Mouse (Mus musculus) gonadal fat pad, adult 2 months (tissue): ENCODE measurements around the gene Gcnt4. TPM values are rescaled to one million over a fixed set of nuclear protein-coding genes. Genes with fewer than 3 reads are reported as not detected.

Source experiments
- DNase-seq: peaks from one replicate; pipeline ENCODE4 v3.0.0-alpha.2; 2012; ENCODE audit warnings: low read depth
- polyA plus RNA-seq: library from polyadenylated mRNA; depleted of rRNA; stranded (reverse); fragments of >200 nt; gene quantifications from 2 replicates; pipeline ENCODE4 v1.2.3, GENCODE M21; 2012

Gcnt4 gene
- polyA plus RNA-seq, 1 experiment, result 25.9 TPM

GRCm38 (mm10) chr13:96947722-96948121 is 23.2 kb downstream of the Gcnt4 start:
- peak; percentile 65 for DNase-seq

- no peak for DNase-seq
Measured at GRCm38 (mm10) chr13:96951880-96952279, 27.4 kb downstream of the Gcnt4 start.

DNA sequence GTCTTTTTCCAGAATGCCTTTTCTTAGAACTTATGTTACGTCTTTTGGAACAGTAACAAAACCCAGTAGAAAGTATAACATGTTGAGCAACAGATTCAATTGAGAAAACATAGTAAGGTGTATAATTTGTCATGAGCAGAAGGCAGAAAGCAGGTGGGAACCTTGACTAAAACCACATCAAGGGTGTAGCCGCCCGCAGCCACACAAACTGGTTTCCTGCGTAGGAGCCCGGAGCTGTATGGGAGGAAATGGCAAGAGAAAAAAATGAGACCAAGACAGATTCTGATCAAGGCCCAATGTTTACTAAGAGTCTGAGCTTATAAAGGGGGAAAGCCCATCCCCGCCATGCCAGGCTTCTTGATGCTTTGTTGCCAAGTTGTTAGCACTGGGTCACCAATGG is 32.0 kb downstream of the Gcnt4 start:
- DNase-seq, result no peak

DNA sequence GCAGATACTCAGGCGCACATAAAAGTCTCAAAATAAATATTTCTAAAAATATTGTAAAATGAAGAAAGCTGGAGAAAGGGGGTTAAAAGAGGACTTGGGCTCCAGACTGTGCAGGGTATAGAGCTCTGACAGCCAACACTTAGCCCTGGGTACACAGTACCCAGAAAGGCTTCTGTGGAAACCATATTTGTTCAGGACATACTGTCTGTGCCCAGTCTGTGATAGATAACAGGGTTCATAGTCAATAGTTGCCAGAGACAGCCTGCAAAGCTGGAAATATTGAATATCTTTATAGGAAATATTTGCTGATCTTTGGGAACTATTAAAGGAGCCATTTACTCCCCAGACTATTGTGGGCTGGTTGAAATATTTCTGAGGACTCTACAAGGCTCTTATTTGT is 35.5 kb downstream of the Gcnt4 start:
- DNase-seq, result no peak

DNA sequence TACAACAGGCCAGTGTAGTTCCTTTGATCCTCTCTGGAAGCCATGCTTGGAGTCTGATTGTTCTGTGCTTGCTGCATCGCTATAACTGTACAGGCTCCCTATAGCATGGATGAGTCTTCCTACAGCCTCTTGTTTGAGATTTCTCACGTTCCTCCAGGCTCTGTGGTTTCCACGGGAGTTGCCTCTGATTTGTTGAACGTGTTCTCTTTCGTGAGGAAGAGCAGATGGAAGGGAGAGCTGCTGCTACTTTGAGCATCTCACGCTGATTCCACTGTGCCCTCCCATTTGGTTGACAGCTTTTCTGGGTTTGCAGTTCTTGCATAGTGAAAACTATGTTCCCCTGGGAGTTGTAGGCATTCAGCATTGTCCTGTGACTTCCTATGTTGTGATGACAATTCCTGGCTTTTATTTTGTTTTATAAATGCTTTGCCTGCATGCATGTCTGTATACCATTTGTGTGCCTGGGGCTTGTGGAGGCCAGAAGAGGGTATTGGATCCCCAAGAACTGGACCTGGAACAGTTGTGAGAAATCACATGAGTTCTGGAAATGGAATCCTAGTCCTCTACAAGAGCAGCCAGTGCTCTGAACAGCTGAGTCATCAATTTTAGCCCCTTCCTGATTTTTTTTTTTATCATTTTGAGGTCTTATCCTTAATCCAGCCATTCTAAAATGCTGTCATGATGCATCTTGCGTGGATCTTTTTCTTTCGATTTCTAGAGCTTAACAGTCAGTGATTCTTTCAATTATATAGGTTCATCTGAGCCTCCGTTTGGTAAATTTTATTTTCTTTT is 37.1 kb downstream of the Gcnt4 start:
- DNase-seq, result no peak

- DNase-seq, result no peak
Measured at GRCm38 (mm10) chr13:96962801-96963200, 38.3 kb downstream of the Gcnt4 start.

- no peak for DNase-seq
Measured at GRCm38 (mm10) chr13:96964981-96965380, 40.5 kb downstream of the Gcnt4 start.

DNA sequence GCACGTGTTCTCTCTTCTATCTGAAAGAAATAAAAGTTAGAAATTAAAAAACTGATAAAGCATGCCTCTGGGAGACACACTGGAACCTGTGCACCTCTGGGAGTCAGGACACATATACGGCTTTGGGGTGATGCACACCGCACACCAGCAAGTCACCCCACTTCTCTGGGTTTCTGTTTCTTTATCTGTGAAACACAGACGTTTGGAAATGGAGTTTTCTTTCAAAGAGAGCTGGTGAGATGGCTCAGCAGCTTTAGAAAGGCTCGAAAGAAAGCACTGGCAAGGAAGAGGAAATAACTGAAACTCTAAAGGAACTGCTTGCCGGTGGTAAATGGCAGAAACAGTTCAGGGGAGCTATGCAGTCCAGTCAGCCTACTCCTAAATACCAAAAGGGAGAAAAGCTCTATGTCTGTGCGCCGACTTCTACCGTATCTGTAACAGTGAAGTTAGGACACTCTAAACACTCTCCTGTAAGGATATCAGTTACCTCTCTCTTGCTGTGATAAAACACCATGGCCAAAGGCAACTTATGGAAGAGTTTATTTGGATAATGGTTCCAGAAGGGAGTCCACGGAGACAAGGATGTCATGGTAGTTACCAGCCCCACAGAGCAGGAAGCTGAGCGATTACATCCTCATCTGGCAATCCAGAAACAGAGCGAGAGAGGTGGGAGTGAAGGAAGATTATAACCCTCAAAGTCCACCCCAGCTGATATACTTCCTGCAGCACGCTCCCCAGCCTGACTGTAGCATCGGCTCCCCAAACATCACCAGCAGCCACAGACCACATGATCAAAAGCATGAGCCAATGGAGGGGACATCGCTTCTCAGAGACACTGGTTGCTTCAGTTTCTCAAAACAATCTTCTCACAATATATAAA is 42.0 kb downstream of the Gcnt4 start:
- no peak for DNase-seq

DNA sequence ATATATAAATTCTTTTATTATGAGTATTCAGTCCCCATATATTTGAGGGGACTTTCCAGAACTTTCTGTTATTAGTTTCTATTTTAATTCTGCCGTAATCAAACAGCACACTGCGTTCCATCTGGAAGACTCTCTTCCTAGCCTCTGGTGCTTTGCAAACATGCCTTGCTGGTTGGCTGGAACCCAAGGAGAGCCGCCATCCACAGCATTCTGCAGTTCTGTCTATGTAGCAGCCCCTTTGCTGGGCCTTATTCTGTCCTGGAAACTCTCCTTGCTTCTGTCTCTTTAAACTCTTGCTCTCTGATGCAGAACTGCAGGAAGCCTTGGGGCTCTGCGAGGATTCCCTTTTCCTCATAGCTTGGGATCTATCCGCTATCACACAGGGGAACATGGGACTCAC is 42.6 kb downstream of the Gcnt4 start:
- DNase-seq, result no peak

GRCm38 (mm10) chr13:96967822-96968221 is 43.3 kb downstream of the Gcnt4 start:
- DNase-seq, result no peak

- no peak for DNase-seq
Measured at GRCm38 (mm10) chr13:96971076-96971475, 46.6 kb downstream of the Gcnt4 start.

- no peak for DNase-seq
Measured at GRCm38 (mm10) chr13:96971861-96972282, 47.4 kb downstream of the Gcnt4 start.

DNA sequence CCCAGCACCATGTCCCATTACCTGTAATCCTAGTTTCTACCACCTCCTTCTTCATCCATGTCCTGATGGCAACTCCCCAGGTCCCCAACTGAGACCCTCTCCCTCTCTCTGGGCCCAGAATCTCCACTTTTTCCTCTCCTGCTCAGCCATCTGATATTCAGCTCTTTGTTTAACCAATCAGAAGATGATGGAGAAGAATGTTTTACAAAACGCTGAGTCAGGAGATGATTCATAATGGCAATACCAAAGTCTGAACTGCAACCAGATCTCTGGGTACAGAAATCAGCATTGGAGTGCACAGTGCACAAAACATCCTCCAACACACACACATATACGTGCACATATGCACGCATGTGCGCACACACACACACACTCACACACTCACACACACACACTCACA is 48.8 kb downstream of the Gcnt4 start:
- DNase-seq, result no peak

GRCm38 (mm10) chr13:96976986-96977595 is 52.6 kb downstream of the Gcnt4 start:
- no peak for DNase-seq

DNA sequence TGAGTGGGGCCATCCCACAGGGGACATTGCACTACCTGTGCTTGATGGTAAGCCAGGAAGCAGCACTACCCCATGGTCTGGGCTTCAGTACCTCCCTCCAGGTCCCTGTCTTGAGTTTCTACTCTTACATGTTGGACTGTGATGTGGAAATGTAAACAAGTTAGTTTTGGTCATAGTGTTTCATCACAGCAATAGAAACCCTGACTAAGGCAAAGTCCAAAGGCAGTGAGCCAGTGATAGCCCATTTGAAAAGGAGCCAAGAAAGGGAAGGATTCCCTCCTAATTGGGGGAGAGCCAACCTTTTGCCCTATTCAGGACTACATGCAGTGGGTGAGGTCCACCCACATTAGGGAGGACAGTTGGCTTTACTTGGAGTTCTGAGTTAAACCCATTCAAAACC is 56.1 kb downstream of the Gcnt4 start:
- DNase-seq, result no peak

DNA sequence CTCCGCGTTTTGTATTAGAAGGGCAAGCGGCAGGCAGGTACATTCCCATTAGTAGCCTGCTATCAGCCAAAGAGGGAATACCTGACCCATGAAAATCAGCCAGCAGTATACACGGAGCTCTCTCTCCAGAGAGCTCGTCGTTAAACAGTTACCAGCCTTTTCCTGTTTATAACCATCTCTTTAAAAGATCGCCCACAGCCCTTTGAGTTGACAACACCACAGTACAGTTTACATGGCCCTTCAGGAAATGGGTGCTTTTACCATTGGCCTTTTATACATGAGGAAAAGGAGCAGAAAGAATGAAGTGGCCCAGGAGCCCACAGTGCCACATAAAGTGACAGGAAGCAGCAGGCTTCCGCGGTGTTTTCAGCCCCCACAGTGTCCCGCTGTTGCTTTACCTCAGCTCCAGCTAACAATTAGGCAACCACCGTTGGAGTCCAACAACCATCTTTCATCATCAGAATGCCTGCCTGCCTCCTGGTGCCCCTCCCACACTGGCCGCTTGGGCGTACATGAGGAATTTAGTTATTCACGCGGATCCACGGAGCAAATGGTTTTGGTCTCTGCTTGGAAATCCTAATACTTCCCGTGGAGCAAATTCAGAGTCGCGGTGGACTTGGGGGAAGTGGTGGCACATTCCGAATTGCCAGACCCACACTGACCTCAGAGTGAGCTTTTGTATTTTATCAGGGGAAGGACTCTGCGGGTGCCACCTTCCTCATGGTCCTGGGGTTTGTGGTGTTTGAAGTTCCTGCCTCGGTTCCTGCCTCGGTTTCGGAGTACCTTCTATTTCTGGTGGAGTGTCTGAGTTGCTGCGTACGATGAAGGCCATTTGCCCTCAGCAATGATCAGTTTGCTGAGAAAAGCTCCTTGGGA is 59.0 kb downstream of the Gcnt4 start:
- DNase-seq, result no peak

GRCm38 (mm10) chr13:96984688-96985087 is 60.2 kb downstream of the Gcnt4 start:
- DNase-seq, result no peak

DNA sequence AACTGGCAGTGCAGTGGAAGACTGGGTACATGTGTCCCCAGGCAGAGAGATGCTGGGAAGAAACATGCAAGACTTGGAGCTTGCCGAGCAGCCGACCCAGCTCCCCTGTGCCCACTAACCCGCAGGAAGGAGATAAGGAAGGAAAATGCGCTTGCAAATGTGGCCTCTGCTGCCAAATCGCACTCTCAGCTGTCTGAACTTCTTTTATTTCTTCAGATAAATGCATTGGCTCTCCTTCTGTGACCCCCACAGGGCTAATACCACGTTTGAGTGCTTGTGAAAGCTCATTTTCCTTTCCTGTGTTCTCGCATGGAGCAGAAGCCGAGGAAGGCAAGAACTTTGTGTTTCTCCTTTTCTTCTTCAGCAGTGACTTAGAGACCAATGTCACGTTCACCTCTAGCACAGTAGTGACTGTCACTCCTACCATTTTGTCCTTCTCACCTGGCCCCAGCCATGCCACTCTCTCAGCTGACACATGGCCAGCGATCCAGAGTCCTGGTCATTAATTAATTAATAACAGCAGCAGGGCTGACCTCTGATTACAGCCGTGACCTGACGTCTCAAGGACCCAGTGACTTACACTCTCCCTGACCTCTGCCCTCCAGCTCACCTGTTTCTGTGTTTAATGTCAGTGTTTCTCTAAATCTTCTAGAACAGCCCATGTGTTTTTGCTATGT is 61.2 kb downstream of the Gcnt4 start:
- no peak for DNase-seq

- no peak for DNase-seq
Measured at GRCm38 (mm10) chr13:96989129-96989528, 64.6 kb downstream of the Gcnt4 start.

- no peak for DNase-seq
Measured at GRCm38 (mm10) chr13:96990045-96990444, 65.6 kb downstream of the Gcnt4 start.
